Mouse (Mus musculus) hindbrain, postnatal 0 days (tissue): ENCODE results near the gene Dtx3. TPM values are rescaled to one million over a fixed set of nuclear protein-coding genes. Genes with fewer than 3 reads are reported as not detected.
"Not testable (repeated sequence)": the region's sequence is repeated elsewhere in the genome, so short reads cannot be mapped to it uniquely, and the experiment has no call there.

ENCODE experiments used
- ATAC-seq: fragments of 200-750 bp; cut with Nextera tagmentation; 2 replicates; pipeline ENCODE4 v1.8.0; 2017; ENCODE audit warnings: mild to moderate bottlenecking, moderate TSS enrichment, moderate library complexity
- DNase-seq: peaks from one replicate; pipeline ENCODE4 v3.0.0-alpha.2; 2015; ENCODE audit warnings: low spot score
- H3K27ac ChIP-seq: fragments of 300-500 bp; sonication (generic); 2 replicates; pipeline ENCODE4 v1.5.1; 2014; ENCODE audit warnings: mild to moderate bottlenecking
- H3K27me3 ChIP-seq: fragments of 300-500 bp; sonication (generic); 2 replicates; pipeline ENCODE4 v1.6.1; 2014; ENCODE audit warnings: low read length, mixed read lengths; ENCODE audit not compliant: insufficient read depth
- H3K36me3 ChIP-seq: fragments of 300-500 bp; sonication (generic); 2 replicates; pipeline ENCODE4 v1.6.1; 2014; ENCODE audit warnings: low read length, mixed read lengths; ENCODE audit not compliant: insufficient read depth
- H3K4me1 ChIP-seq: fragments of 300-500 bp; sonication (generic); 2 replicates; pipeline ENCODE4 v1.6.1; 2014; ENCODE audit warnings: antibody characterized with exemption, low read length, mixed read lengths; ENCODE audit not compliant: insufficient read depth
- H3K4me2 ChIP-seq: fragments of 300-500 bp; sonication (generic); 2 replicates; pipeline ENCODE4 v1.6.1; 2014; ENCODE audit warnings: low read depth, mild to moderate bottlenecking, low read length, moderate library complexity, mixed read lengths
- H3K4me3 ChIP-seq: fragments of 300-500 bp; sonication (generic); 2 replicates; pipeline ENCODE4 v1.5.1; 2014; ENCODE audit warnings: low read length
- H3K9ac ChIP-seq: fragments of 300-500 bp; sonication (generic); replicated peaks from 2 replicates; pipeline ENCODE4 v1.6.1; 2014; ENCODE audit warnings: mild to moderate bottlenecking, low read length, moderate library complexity, mixed read lengths
- H3K9me3 ChIP-seq: fragments of 300-500 bp; sonication (generic); 2 replicates; pipeline ENCODE4 v1.6.1; 2016; ENCODE audit warnings: low read length, mixed read lengths
- CTCF ChIP-seq: IDR thresholded peaks from 2 replicates; pipeline ENCODE4 v1.5.1; 2016; ENCODE audit warnings: antibody characterized with exemption, control low read depth, low read depth
- WGBS: fragments of 180-500 bp; shearing (Covaris S2); extraction: QIAGEN DNeasy Blood & Tissue Kit; methylation state at CpG from one replicate; pipeline ENCODE4 v1.1.7; 2014; 5-methylcytosine and 5-hydroxymethylcytosine counted together
- polyA plus RNA-seq: library from polyadenylated mRNA; unstranded; fragments of >200 nt; fragmentation: Nextera tagmentation; extraction: Ambion mirVana; gene quantifications from 2 replicates; pipeline ENCODE4 v1.2.1, GENCODE M21; 2015
- total RNA-seq: library from RNA; depleted of rRNA; stranded (reverse); fragments of >200 nt; gene quantifications from 2 replicates; pipeline ENCODE4 v1.2.3, GENCODE M21; 2014

The Dtx3 gene
- total and polyA plus RNA-seq, 2 experiments from 2014 or later: 185 to 233 TPM

DNA sequence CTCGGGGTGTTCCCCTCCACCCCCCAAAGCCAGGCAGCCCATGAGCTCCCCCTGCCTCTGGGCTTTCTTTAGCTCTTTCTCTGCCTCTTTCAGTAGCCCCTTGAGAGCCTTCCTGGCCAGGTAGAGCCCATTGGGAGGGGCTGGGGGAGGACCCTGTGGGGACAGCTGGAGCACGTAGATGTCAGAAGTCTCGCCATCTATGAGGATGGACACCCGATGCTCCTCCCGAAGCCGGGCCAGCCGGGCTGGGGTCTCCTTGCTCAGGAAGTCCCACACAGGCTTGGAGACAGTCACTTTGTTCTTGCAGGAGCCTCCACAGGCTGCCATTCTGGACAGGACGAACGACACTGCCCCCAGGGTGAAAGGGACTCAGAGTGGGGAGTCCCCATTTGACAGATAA lies 2.5 kb downstream of the Dtx3 start:
- Histone ChIP-seq H3K27ac (no peak overlapping the region), H3K4me1 (peaks cover 16% of the 10 kb centered on the region), H3K36me3 (peaks cover 4% of the 10 kb centered on the region), H3K9me3 (no peaks in the 10 kb centered on the region), H3K4me2 (no peak overlapping the region), H3K27me3 (no peaks in the 10 kb centered on the region), H3K9ac (0 out of 2 replicates have a peak overlapping the region, but pooled peaks have one; percentile 13), H3K4me3 (no peak overlapping the region)
- TF ChIP-seq CTCF: no peak
- no peak for ATAC-seq
- WGBS: 82% methylated on average over 9 of the region's 9 CpGs
- DNase-seq: no peak

DNA sequence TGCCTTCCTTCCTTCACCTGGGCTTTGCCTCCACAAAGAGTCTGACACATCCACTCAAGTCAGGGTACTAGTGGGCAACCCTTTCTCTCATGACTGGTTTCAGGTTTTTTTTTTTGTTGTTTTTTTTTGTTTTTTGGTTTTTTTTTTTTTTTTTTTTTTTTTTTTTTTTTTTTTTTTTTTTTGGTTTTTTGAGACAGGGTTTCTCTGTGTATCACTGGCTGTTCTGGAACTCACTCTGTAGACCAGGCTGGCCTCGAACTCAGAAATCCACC lies 3.5 kb downstream of the Dtx3 start:
- peaks cover 16% of the 10 kb centered on the region for H3K4me1 ChIP-seq
- 88% methylated on average over 1 of the region's 1 CpGs for WGBS
- not testable (repeated sequence) for H3K9ac ChIP-seq, H3K9me3 ChIP-seq, H3K4me2 ChIP-seq, ATAC-seq, H3K4me3 ChIP-seq, H3K27me3 ChIP-seq, H3K36me3 ChIP-seq, DNase-seq, H3K27ac ChIP-seq

DNA sequence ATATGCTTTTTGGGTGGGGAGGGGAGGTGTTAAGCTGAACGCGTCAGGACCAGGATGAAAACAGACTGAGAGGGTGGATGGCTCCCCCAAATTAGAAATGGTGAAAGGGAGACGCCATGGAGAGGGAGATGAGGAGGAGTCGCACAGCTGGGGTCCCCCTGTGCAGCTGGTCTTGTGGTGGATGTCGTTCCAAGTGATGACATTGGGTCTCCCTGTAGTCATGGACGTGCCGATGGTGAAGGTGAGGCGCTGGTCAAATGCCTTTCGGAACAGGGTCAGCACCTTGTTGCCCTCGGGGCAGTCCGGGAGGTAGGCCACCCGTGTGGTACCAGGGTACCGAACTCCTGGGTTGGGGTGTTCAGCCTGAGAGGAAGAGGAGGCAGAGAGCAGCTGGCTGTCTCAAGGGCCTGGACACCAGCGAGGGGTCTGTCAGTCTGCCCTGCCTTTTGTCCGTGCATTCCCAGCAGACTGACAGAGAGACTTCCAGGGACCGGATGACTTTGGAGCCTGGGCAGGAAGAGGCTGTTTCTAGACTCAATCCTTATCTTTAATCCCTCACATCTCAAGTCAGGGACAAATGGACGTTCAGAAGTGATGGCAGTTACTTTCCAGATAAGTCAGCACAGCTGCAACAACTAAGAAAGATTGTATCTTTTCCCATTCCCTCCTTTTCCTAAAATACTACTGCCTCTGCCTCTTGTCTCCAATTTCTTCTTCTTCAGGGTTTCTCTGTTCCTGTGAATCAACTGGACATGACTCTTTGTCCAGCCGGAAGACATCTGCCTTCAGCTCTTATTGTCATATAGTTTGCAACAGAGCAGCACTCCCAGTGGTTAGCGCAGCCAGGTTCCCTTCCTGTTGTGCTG lies 4.1 kb downstream of the Dtx3 start:
- H3K27ac ChIP-seq: no peak overlapping the region
- TF ChIP-seq CTCF: no peak
- DNase-seq: no peak
- H3K36me3 ChIP-seq: peaks cover 4% of the 10 kb centered on the region
- ATAC-seq: no peak
- WGBS: 75% methylated on average over 19 of the region's 19 CpGs
- H3K4me3 ChIP-seq: no peak overlapping the region
- no peaks in the 10 kb centered on the region for H3K27me3 ChIP-seq
- peaks cover 16% of the 10 kb centered on the region for H3K4me1 ChIP-seq
- H3K9me3 ChIP-seq: no peaks in the 10 kb centered on the region
- no peak overlapping the region for H3K9ac ChIP-seq
- H3K4me2 ChIP-seq: no peak overlapping the region

DNA sequence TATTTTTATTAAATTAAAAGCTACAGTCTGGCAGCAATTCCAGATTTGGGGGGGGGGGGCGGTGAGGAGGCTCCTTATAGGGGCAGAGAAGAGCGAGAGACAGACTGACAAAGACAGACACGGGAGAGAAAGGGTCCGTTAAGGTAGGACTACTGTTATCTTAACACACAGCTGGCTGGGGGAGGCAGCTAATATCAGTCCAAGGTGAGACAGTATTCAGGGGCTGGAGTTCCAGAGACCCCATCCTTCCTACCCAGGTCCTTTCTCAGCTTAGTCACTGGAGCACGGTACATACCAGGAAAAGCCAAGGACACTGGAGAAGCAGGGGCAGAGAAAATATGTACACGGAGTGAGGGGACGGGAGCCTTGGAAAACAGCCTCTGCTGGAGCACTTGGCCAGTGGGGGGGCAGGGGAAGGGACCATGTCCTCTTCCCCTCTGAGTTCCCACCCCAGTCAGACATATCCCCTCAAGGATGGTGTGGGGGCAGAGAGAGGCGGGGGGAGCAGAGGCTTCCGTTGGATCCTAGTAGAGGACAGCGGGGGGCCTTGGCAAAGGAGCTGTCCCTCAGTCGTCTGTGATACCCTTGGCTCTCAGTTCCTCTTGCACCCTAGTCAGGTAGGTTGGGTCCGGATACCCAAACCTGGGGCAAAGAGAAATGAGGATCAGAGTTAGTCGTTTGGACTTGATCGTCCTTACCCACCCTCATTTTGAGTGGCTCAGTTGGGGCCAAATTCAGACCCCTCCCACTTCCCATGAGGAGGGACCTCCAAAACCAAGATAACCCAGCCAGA lies 4.9 kb downstream of the Dtx3 start:
- H3K27ac ChIP-seq: 0 out of 2 replicates have a peak overlapping the region, but pooled peaks have one; percentile 51
- no peak overlapping the region for H3K4me2 ChIP-seq
- no peaks in the 10 kb centered on the region for H3K9me3 ChIP-seq
- no peak for TF ChIP-seq CTCF
- ATAC-seq (no peak), DNase-seq (no peak)
- H3K4me3 ChIP-seq: no peak overlapping the region
- no peak overlapping the region for H3K9ac ChIP-seq
- H3K4me1 ChIP-seq: peaks cover 16% of the 10 kb centered on the region
- H3K36me3 ChIP-seq: peaks cover 4% of the 10 kb centered on the region
- H3K27me3 ChIP-seq: no peaks in the 10 kb centered on the region
- 37% methylated on average over 14 of the region's 14 CpGs for WGBS

DNA sequence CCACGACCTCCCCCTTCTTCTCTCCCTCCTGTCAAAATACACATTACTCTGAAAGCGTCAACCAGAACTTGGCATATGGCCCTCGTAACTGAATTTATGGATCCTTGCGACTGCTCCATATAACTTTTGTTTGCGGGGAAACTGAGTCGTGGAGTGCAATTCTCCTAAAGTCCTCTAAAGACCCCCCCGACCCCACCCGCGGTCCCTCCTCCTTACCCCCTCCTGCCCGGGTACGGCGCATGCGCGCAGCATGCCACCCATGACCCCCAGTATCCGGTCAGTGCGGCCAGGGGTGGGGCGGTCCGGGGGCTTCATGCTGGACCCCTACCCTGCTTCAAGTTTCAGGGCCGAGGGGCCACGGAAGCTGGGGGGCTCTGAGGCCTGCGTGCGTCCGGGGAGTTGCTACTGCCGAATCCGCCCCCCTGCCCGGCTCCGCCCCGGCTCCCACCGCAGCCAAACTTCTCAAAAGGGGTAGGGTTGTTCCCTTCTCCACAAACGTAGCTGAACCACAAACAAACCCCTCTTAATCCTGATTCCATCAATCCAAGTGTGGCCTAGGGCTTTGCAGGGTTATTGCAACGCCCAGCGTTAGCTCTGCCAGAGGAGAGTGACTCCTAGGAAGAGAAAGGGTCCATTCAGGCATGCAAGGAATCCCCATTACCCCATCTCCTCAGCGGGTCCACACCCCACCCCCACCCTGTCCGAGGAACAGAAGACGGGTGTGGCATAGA lies 5.7 kb downstream of the Dtx3 start, which contains the start of gene Arhgef25:
Arhgef25 (minus strand) TSS at position 433 of the 731 bp plus-strand sequence.
- Histone ChIP-seq H3K9ac (peak within 1 kb of the TSS; percentile 74), H3K9me3 (no peaks in the 10 kb centered on the region), H3K27me3 (no peaks in the 10 kb centered on the region), H3K4me1 (peaks cover 14% of the 10 kb centered on the region), H3K27ac (peak within 1 kb of the TSS; percentile 51; the same call in 1 of the 2 replicates), H3K4me2 (peak within 1 kb of the TSS; percentile 98), H3K36me3 (peaks cover 4% of the 10 kb centered on the region), H3K4me3 (peak within 1 kb of the TSS; percentile 59)
- TF ChIP-seq CTCF: no peak
- ATAC-seq (no peak), DNase-seq (peak; percentile 25)
- 3% methylated on average over 35 of the region's 35 CpGs for WGBS

DNA sequence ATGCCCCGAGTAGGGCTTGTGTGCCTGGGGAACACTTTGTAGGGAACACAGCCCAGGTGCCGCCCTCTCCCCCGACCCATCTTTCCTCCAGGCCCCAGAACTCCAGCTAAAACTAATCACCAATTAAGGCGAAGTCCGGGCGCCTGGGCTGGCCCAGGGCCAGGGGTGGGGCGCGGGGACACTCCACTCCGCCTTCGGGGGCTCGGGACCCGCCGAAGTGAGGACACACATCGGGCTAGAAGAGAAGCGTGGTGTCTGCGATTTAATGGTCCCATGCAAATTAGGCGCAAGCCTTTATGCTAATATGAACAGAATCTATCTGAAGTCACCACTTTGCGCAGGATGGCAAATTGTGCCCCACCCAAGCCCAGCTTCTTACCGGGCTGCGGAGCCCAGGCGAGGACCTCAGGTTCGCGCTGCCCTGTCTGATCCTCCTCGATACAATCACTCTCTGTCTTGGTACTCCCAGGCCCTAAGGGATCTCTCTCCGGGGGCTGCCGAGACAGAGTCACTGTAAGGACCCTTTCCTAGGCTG lies 6.3 kb downstream of the Dtx3 start:
- peaks cover 8% of the 10 kb centered on the region for H3K4me1 ChIP-seq
- DNase-seq (peak; percentile 26), ATAC-seq (peak; percentile 15; the same call in 1 of the 2 replicates)
- peak overlapping the region; percentile 74 for H3K9ac ChIP-seq
- H3K4me2 ChIP-seq: peak overlapping the region; percentile 98
- H3K4me3 ChIP-seq: peak overlapping the region; percentile 59
- no peaks in the 10 kb centered on the region for H3K9me3 ChIP-seq
- WGBS: 3% methylated on average over 26 of the region's 26 CpGs
- TF ChIP-seq CTCF: no peak
- H3K36me3 ChIP-seq: peaks cover 4% of the 10 kb centered on the region
- H3K27ac ChIP-seq: peak overlapping the region; percentile 51; the same call in 1 of the 2 replicates
- H3K27me3 ChIP-seq: no peaks in the 10 kb centered on the region
